Mouse (Mus musculus) MEL (cell line): Measurements from ENCODE around the gene Tnfrsf23.

Experiments
- BHLHE40 ChIP-seq: IDR thresholded peaks from 2 replicates; pipeline ENCODE4 v1.6.1; 2012; ENCODE audit warnings: low read depth, mild to moderate bottlenecking, inconsistent platforms, low read length, improper control_type of control experiment, borderline replicate concordance
- CHD2 ChIP-seq: IDR thresholded peaks from 2 replicates; pipeline ENCODE4 v1.6.1; 2011; ENCODE audit warnings: low read length, improper control_type of control experiment
- CTCF ChIP-seq, 3 experiments: IDR thresholded peaks in 2 of 3; conservative IDR thresholded peaks in 1 of 3; 2 replicates each; pipeline ENCODE4 v1.5.1; 2011 to 2012; ENCODE audit warnings: low read length in 3 of 3, low read depth in 2 of 3, mild to moderate bottlenecking in 2 of 3, improper control_type of control experiment in 1 of 3, inconsistent platforms in 1 of 3, mixed read lengths in 1 of 3, moderate library complexity in 1 of 3; ENCODE audit not compliant: control insufficient read depth in 1 of 3, insufficient read depth in 1 of 3, poor library complexity in 1 of 3, severe bottlenecking in 1 of 3
- EP300 ChIP-seq, 2 experiments: IDR thresholded peaks; 2 replicates each; pipeline ENCODE4 v1.6.1; 2011; ENCODE audit warnings: improper control_type of control experiment in 2 of 2, low read length in 2 of 2, low read depth in 1 of 2, mild to moderate bottlenecking in 1 of 2
- ETS1 ChIP-seq: IDR thresholded peaks from 2 replicates; pipeline ENCODE4 v1.6.1; 2012; ENCODE audit warnings: low read depth, mild to moderate bottlenecking, inconsistent platforms, low read length, improper control_type of control experiment, moderate library complexity
- GABPA ChIP-seq: IDR thresholded peaks from 2 replicates; pipeline ENCODE4 v1.6.1; 2012; ENCODE audit warnings: low read depth, mild to moderate bottlenecking, inconsistent platforms, low read length, improper control_type of control experiment, moderate library complexity
- HCFC1 ChIP-seq: IDR thresholded peaks from 2 replicates; pipeline ENCODE4 v1.6.1; 2012; ENCODE audit warnings: low read depth, mild to moderate bottlenecking, inconsistent platforms, low read length, improper control_type of control experiment, moderate library complexity
- KAT2A ChIP-seq: conservative IDR thresholded peaks from 2 replicates; pipeline ENCODE4 v1.6.1; 2012; ENCODE audit warnings: low read depth, low read length, improper control_type of control experiment, inconsistent platforms
- MEF2A ChIP-seq: IDR thresholded peaks from 2 replicates; pipeline ENCODE4 v1.6.1; 2014; ENCODE audit warnings: low read depth, mild to moderate bottlenecking, inconsistent platforms, low read length, improper control_type of control experiment; ENCODE audit not compliant: poor library complexity, insufficient replicate concordance, severe bottlenecking; ENCODE audit errors: extremely low read depth
- POLR2A ChIP-seq, 2 experiments: IDR thresholded peaks; 2 replicates each; pipeline ENCODE4 v1.6.1; 2011 to 2012; ENCODE audit warnings: low read length in 2 of 2, mild to moderate bottlenecking in 2 of 2, control low read depth in 1 of 2, improper control_type of control experiment in 1 of 2, low read depth in 1 of 2, moderate library complexity in 1 of 2; ENCODE audit not compliant: control insufficient read depth in 1 of 2, insufficient read depth in 1 of 2, poor library complexity in 1 of 2
- POLR2AphosphoS2 ChIP-seq: IDR thresholded peaks from 2 replicates; pipeline ENCODE4 v1.6.1; 2011; ENCODE audit warnings: low read length, improper control_type of control experiment
- ZC3H11A ChIP-seq: IDR thresholded peaks from 2 replicates; pipeline ENCODE4 v1.6.1; 2012; ENCODE audit warnings: low read depth, mild to moderate bottlenecking, inconsistent platforms, low read length, improper control_type of control experiment
- ZKSCAN1 ChIP-seq: IDR thresholded peaks from 2 replicates; pipeline ENCODE4 v1.6.1; 2012; ENCODE audit warnings: low read depth, mild to moderate bottlenecking, inconsistent platforms, low read length, improper control_type of control experiment, moderate library complexity
- ZNF384 ChIP-seq: IDR thresholded peaks from 2 replicates; pipeline ENCODE4 v1.6.1; 2012; ENCODE audit warnings: low read depth, mild to moderate bottlenecking, inconsistent platforms, low read length, improper control_type of control experiment

GRCm38 (mm10) chr7:143713421-143713820, 27.7 kb upstream of the Tnfrsf23 start:
- TF ChIP-seq ZC3H11A (no peak), MEF2A (no peak), ZNF384 (no peak), POLR2AphosphoS2 (no peak), BHLHE40 (no peak), EP300 (IDR thresholded peaks at IDR 0.05; ENCODE audit: low read depth in 1 of 2, low read length in 2 of 2) (no peak), HCFC1 (no peak), ETS1 (no peak), CTCF (IDR thresholded peaks at IDR 0.05 in 2 of 3, conservative IDR thresholded peaks at IDR 0.05 in 1 of 3; ENCODE audit: control insufficient read depth in 1 of 3, insufficient read depth in 1 of 3, low read depth in 2 of 3, low read length in 3 of 3, poor library complexity in 1 of 3, severe bottlenecking in 1 of 3) (no peak), CHD2 (no peak), POLR2A (IDR thresholded peaks at IDR 0.05; ENCODE audit: control insufficient read depth in 1 of 2, insufficient read depth in 1 of 2, low read depth in 1 of 2, low read length in 2 of 2, poor library complexity in 1 of 2) (no peak), KAT2A (no peak), GABPA (no peak), ZKSCAN1 (no peak)
